Mouse (Mus musculus) B cell, adult 2 months (primary cell): ENCODE measurements at regions not wholly inside any gene's neighbourhood (a gene's known extent, or its start where the extent isn't known, plus 50 kb on each side); places are given as distances from the start of the nearest gene placed in this dataset.

ENCODE experiments used
- DNase-seq, 2 experiments: peaks; one replicate each; pipeline ENCODE4 v3.0.0; 2022

DNA sequence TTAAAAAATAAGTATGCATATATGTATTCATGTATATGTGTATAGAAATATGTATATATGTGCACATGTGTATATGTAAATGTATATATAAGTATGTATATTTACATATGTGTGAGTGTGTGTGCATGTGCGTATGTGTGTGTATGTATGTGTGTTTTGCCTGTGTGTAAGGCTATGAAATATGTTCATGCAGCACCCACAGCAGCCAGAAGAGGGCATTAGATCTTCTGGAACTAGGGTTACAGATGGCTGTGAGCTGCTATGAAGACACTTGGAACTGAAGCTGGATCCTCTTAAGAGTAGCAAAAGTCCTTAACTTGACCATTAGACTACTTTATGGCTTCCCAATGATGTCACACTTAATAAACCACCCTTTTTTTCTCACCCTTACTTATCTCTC is 166.2 kb upstream of the Nampt start:
- peak; percentile 19 to 33 for DNase-seq

DNA sequence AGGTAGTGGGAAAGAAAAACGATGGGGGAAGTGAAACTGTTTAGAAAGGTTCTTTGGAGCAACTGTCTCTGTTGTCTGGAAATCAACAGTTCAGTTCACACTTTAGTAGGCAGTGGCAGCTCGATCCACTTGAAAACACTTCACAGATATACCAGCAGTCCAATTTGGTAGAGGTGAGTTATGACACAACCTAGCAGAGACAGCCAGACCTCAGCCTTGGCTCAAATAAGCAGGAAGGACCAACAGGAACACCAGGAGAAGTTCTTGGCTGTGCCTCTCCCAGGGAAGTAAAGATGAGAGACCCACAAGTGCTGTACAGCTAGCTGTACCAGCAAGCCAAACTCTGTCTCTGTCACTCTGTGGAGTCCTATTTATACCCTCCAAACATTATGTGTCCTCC is 163.2 kb upstream of the Nampt start:
- DNase-seq = no peak

DNA sequence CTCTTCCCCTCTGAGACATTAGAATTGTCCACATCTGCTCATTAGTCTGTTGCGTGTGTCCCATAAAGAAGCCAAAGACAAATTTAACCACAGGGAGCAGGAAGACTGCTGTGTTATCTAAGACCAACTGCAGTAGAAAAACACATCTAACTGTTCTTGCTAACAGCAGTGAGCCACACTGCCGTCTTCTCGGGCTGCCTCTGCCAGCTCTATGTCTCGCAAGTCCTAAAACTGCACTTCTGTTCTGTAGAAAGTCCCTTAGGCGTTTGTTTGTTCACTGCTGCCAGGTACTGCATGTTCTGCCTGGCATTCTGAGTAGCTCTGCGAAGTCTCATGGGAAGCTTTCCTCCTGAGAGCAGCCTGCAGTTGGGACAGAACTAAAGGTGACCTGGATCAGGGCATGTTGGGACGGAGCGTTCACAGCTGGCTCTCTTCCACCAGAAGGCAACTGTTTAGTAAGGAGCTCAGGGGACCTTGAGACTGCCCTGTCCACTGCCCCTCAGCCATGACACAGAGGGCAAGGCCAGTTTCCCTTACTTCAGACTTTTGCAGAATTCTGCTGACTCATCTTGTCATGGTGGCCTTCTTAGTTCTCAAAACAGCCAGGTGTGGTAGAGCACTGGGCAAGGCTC is 157.4 kb upstream of the Nampt start:
- no peak for DNase-seq

DNA sequence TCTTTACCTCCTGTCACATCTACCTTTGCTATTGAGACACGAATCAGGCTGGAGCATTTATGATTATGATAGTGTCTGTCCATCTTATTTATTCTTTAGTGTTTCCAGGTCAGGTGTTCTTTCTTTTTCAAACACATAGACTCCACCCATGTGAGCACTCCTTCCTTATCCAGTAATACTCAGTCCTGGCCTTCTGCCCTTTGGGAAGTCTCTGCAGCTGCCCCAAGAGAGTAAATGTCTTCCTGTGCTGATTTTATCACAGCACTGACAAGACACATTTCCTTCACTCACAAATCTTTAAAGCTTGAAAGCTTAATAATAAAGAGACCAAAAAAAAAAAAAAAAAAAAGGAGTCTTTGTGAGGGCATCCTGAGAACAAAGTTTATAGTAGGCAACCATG is 153.3 kb upstream of the Nampt start:
- no peak for DNase-seq

DNA sequence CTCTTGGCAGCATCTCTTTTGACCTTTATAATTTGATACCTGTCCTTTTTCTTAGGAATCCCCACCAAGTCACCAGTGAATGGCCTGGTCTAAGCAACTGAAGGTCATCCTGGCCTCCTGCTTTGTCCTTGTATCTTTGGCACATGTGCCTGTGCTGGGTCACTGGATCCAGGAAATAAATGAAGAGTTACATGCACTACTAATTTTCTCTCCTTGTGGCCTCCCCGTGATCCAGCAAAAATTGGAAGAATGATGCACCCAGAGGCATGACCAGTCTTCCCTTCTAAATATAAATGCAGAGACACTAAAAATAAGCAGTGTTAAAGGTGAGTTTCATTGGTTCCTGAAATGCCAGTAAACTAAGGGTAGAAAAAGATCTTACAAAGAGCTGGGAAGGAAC is 141.4 kb upstream of the Nampt start:
- DNase-seq = no peak

DNA sequence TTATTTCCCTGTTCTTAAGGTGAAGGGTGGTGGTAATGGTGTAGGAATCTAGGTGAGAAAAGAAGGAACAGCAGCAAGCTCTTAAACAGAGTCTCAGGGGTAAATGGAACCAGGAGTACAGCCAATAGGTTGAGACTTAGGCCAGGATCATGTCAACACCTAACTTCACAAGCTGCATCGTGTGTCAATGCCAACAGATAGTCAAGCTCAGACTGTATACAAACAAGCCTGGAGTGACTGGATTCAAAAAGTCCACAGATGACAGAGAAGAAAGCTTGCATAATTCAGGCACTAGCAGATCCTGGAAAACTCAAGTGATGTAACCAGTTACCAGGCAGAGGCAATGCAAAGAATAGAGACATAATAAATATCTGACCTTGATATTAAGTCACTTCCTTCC is 140.6 kb upstream of the Nampt start:
- DNase-seq = no peak

DNA sequence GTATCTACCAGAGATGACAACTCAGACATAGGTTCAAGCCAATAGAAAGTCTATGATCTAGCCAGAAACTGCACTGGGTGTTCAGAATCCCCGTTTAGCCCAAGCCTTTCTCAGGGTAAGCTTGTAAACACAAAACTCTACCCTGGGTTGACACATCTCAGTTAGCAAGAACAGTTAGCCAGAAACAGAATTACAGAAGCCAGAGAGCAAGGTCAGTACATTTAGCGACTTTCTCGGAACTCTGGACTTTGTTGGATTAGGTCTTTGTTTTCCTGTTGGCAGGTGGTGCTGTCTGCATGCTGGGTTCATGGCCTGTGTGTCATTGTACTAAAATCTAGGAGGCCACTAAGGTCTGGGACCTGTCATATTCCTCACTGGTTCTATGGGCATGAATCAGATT is 137.4 kb upstream of the Nampt start:
- no peak for DNase-seq

DNA sequence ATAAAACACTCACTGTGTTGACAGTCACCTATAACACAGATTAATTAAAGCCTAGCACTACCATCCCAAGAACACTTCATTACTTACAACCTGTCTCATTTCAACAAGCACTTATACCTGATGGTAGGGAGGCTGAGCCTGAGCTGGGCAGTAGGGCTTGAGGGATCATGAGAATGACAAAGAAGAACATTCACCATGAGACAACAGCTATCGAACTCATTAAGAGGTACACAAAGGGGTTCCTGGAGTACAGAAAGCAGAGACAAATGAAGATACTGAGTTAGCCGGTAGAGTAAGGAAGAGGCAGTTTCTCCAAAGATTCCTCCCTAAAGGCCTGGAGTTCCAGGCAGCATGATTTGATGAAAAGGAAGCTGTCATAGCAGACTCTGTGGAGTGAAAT is 136.0 kb upstream of the Nampt start:
- no peak for DNase-seq

DNA sequence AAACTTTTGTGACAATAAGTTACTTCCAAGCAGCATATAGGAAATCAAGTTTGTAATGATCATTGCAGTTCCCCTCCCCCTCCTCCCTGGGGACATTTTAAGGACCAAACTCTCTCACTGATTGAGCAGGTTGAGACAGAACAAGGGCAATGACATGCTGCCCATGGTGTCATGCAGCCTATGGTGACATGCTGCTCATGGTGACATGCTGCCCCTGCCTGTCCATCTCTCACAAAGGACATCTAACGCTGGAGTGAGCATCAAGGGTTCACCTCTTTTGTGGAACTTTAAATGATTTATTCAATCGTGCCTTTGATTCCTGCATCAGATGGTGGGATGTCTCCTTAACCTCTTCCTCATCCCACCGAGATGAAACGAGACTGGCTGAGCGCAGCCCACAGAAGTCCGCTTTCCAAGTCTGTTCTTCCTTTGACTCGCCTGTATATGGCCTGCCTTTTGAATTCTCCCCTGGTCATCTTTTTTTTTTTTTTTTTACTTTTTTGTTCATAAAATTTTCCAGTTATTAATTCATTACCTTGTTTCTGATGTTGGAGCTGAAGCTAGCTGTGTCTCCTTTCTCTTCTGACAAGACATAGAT is 133.5 kb upstream of the Nampt start:
- DNase-seq = no peak

DNA sequence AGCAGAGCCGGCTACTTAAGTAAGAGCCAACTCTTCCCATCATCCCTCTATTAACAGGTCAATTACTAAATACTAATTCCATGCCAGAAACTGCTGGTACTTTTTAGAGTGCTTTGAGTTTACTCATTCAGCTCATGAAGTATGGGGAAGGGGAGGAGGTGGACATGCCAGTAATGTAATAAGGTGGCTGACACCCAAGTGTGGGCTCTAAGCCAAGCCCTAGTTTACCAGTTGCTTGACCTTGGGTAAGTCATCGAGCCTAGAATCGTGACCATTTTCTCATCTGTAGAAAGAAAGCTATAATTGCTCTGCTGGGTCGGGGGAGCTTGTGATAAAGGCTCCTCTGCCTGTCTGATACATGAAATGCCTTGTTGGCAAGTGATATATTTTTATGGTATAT is 130.0 kb upstream of the Nampt start:
- no peak for DNase-seq

DNA sequence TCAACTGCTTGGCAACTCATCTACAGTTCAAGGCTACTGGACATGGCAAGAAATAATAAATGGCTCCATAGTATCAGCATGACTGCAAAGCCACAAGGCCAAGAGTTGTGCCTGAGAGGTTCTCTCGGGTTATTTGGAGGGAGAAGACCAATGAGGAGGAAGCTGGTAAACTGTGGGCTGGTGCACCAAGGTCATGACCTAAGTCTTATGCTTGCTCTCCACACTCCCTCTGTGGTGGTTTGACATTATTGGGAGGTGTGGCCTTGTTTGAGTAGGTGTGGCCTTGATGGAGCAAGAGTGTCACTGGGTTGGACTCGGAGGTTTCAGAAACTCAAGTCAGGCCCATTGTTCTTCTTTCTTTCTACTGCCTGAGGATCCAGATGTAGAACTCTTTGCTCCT is 129.2 kb upstream of the Nampt start:
- DNase-seq = no peak

DNA sequence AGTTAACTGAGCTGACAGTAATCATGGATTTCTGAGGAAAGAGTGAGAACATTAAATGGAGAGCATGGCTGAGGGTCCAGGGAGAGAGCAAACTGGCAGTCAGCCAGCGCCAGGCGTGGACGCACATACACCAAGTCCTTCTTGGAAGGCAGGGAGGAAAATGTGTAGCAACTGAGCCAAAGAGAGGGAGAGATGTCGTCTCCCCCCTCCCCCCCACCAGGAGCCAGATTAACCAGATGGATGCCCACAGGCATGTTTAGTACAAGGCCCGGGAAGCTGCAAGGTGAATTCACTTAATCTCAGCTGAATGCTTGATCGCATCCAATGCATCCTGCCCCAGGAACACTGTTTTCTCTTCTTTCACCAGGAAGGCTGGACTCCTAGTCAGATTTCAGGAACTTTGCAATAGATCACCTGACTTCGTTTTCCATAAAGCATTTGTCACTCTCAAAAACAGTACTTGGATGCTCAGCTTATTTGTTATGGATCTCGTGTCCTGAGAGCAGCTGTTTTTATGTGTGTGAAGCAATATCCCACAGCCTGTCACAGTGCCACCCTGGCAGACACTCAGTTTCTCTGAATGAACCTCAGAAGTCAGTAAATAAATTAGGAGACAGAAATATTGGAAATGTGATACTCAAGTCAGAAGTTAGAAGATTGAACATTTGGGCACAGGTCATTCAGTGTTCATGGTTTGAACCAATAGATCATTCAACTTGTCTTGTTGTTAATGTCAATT is 127.1 kb upstream of the Nampt start:
- DNase-seq = no peak

DNA sequence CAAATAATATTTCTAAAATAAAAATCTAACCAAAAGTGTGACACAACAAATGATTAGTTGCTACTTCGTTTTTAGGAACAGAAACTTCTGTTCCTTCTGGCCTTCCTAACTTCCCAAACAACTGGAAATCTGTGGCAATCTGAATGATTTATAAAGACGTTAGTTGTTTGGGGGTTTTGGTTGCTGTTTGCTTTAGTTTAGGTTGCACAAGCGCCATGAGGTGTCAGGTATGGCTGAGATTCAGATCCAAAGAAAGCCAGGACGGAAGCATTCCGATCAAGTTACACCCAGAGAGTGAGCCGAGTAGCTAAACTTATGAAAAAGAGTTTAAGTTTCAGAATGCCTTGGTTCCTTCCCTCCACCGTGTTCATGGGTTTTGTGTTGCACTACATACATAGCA is 126.4 kb upstream of the Nampt start:
- DNase-seq = no peak

DNA sequence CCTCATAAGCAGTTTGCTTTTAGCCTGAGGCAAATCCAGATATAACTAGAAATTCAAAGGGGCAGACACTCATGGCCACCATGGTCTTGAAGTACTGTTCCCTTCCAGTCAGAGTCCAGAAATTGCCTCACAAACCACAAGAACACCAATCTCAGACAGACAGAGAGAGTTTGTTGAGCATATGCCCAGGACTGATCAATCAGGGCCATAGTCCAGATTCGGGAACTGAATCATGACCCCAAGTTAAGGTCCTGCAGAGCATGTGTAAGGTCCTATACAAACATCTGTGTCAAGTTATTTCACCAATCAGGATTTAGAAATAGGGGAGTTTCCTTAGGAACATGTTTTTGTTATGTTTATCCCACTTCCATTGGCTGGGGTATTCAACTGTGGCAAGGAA is 125.7 kb upstream of the Nampt start:
- no peak for DNase-seq

DNA sequence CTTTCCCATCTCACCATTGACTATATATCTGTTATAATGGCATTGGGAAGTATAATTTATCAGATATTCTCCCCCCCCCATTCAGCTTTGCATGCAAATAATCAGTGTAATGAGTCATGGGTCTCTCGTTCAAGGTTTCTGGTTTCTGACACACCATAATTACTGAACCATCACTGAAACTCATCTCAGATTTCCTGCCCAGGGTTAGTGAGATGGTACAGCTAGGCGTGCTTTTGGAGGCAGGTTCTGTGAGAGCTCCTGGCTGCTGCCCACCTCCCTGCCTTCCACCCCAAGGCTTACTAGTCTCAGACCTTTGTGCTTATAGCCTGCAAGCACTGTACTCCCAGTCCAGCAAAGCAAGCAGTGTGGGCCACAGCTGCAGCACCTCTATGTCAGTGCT is 122.5 kb upstream of the Nampt start:
- DNase-seq = peak in 1 of 2 experiments; percentile 28

DNA sequence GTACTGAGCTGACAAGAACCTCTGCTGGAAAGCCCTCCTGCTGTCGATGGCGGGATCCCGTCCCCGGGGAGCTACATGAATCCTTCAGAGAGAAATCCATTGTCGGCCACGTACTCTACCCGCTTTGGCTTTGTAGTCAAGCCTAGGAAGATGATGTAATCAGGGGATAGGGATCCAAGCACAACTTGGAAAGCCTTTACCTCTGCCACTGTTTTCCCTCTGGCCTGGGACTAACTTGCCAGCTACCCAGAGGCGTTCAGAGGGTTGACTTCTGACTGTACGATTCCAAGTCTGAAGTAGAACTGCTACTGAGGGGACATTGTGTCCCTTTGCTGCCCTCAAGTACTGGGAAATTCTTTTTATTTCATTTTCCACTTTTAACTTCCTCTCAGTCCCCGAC is 110.2 kb upstream of the Nampt start:
- DNase-seq = no peak

DNA sequence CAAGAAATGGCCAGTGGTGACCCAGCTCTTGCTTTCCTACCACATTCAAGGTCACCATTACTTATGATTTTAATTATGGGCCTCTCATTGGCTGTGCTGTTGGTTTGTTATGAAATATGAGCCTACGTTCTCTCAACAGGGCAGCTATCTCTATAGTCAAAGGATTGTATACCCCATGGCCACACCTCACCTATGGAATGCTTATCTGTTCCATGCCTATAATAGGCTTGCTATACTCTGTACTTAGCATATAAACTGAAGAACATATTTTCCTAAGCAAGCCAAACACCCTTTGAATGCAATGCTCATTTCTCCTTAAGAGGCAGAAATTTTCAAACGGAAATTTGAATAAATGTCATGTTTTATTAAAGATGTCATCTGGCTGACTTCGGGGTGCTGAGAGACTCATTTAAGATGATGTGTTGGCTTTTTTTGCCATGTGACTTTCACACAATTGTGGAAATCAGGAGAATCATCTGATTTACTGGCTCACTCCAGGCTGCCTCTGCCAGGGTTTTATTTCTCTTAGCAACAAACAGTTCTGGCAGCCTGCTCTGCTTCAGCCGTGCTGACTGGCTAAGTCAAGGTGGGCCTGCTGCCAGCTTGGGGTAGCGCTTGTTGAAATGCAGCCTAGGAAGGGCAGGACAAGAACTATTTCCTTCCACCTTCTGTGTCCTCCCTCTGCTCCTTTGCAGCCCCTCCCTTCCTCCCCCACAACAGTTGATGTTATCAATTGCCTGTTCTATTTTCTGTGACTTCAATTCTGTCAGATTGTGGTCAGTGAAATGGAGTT is 102.0 kb upstream of the Nampt start:
- no peak for DNase-seq

DNA sequence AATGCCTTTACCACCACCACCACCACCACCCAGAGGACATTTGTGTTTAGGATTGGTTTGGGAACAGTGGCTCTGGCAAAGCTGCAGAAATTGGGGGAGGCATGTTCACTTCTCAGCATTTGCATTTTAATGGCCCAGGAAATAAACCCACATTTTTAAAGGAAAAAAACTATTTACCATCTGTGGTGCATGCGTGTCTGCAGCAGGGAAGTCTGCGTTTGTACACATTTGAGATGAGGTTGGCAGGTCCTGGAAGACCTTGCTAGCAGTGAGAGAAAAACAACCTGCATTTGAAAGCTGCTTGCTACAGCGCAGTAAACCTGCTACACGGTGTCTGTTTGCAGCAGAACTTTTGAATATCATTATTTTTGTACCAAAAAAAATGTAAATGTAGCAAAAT is 100.1 kb upstream of the Nampt start:
- DNase-seq = no peak

DNA sequence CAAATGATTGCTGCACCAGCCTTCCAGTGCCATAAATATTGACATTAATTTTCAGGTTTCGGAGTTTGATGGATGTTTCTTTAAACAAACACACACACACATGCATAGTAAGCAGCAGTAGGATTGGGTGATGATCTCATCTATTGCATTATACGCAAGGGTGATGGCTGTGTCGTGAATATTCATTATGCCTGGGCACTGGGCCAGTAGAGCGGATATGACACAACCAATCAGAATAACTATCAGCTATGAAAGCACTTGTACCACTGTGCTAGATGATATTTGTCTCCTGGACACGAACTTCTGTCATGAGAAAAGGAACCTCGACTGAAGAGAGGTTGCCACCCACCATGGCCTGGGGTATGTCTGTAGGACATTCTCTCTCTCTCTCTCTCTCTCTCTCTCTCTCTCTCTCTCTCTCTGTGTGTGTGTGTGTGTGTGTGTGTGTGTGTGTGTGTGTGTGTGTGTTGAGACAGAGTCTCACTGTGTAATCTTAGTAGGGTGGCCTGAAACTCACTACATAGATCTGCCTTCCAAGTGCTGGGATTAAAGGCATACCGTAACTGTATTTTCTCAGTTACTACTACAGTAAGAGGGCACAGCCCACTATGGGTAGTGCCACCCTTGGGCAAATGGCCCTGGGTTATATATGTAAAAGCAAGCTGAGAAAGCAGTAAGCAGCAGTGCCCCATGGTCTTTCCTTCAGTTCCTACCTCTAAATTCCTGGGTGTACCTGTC is 94.7 kb upstream of the Nampt start:
- DNase-seq = no peak

DNA sequence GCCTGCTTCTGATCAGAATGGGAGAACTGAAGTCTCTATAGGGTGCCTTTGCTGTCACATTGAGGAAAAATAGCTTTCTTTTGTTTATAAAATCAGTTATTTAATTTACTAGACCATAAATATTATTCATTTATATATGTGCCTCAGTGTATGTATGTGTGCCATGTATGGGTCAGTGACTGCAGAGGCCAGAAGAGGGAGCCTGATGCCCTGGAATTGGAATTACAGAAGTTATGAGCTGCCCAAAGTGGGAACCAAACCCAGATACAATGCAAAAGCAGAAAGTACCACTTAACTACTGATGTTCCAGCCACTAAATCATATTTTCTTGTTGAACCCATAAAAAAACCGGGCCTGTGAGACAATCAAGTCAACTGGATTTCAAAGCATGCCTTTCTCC is 91.8 kb upstream of the Nampt start:
- no peak for DNase-seq

DNA sequence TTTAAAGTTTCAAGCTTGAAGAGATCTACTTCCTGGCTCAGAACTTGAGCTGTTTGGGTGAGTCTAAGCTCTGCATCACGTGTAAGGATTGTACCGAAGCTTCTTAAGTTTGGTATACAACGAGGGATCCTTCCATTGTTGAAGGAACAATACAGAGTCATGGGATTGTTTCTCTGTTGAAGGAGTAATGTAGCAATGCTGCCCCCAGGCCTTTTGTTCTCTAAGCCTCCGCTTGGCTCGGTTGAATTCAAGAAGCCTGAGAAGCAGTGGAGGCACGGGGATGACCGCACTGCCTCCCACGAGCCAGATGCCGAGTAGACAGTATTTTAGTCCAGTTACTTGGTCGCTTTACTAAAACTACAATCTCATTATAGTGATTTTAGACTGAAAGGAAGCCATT is 90.9 kb upstream of the Nampt start:
- DNase-seq = no peak

DNA sequence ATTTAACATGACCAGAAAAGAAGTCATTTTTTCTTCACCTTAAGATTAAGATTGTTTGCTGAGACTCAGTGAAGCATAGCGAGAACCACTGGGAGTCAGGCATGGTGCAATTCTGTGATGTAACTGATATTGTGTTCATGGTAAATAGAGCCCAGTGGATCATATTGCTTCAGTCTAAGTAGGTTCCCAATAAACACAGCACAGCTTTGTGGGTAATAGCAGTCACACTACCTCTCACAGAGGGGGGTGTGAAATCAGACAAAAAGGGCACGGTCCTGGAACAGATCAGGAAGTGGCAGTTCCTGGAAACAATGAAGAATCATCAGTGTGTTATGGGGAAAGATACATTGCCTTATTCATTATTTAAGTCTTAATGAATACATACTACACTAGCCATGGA is 84.1 kb upstream of the Nampt start:
- DNase-seq = no peak

DNA sequence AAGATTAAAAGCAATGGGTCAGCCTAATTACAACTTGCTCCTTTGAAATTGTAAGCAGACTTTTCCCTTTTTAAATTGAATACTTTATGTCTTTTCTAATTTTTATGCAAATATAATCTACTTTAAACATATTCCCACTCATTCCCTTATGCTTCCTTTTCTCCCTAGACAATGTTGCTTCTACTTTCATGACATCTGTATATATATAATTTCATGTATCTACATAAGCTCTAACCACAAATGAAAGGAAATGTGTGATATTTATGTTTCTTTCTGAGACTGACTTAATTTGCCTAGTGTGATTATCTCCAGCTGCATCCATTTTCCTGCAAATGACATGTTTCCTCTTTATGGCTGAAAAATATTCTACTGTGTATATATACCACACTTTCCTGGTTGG is 77.9 kb upstream of the Nampt start:
- DNase-seq = no peak
